Mouse (Mus musculus): ENCODE results near the gene Zcchc2. TPM values are rescaled to one million over a fixed set of nuclear protein-coding genes. Genes with fewer than 3 reads are reported as not detected.
A peak's percentile ranks its signal among the peaks of the same experiment; 100 is the strongest.

Gene Zcchc2
- polyA plus RNA-seq, 1 experiment from 2014 or later = 1.0 TPM

DNA sequence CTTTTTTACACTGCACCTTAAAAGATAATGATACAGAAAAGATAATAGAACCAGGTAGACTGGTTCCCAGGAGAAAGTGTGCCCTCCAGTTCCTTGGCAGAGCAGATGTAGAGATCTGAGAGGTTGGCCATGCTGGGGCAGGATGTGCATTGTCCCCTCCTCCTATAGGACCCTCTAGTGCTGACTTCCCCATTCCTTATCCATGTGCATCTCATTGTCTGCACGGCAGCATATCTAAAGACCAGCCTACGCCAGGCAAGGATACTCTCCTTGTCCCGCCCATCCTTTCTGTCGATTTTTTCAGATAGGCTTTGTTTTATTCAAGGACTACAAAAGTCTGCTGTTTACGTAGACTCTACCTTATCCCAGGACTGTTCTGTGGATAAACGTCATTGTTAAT lies 26.1 kb downstream of the Zcchc2 start:
- no peak overlapping the region for H3K4me2 ChIP-seq
- 0 out of 2 replicates have a peak, but pooled peaks cover 3% of the 10 kb centered on the region for H3K4me1 ChIP-seq (replicated peaks)
- H3K9ac ChIP-seq = no peak overlapping the region
- no peaks in the 10 kb centered on the region for H3K9me3 ChIP-seq (replicated peaks)
- H3K27ac ChIP-seq (replicated peaks) = no peak overlapping the region
- no peaks in the 10 kb centered on the region for H3K27me3 ChIP-seq
- 53% methylated on average over 6 of the region's 6 CpGs for WGBS (ENCODE audit: insufficient replicate concordance)
- no peak overlapping the region for H3K4me3 ChIP-seq (replicated peaks)
- ATAC-seq (ENCODE audit: insufficient read depth) = no peak
- H3K36me3 ChIP-seq (replicated peaks) = peaks cover 68% of the 10 kb centered on the region

GRCm38 (mm10) chr1:106019854-106020253 lies 29.6 kb downstream of the Zcchc2 start:
- Histone ChIP-seq H3K27ac (replicated peaks) (no peak overlapping the region), H3K4me1 (replicated peaks) (0 out of 2 replicates have a peak, but pooled peaks cover 3% of the 10 kb centered on the region), H3K4me3 (replicated peaks) (no peak overlapping the region), H3K36me3 (replicated peaks) (peaks cover 71% of the 10 kb centered on the region), H3K9me3 (replicated peaks) (no peaks in the 10 kb centered on the region), H3K27me3 (no peaks in the 10 kb centered on the region), H3K9ac (no peak overlapping the region), H3K4me2 (no peak overlapping the region)
- ATAC-seq (ENCODE audit: insufficient read depth) = no peak
- 45% methylated on average over 6 of the region's 6 CpGs for WGBS (ENCODE audit: insufficient replicate concordance)

- no peak overlapping the region for H3K4me3 ChIP-seq (replicated peaks)
- H3K27me3 ChIP-seq = no peaks in the 10 kb centered on the region
- 0 out of 2 replicates have a peak, but pooled peaks cover 3% of the 10 kb centered on the region for H3K4me1 ChIP-seq (replicated peaks)
- no peaks in the 10 kb centered on the region for H3K9me3 ChIP-seq (replicated peaks)
- 23% methylated on average over 1 of the region's 1 CpGs for WGBS (ENCODE audit: insufficient replicate concordance)
- H3K36me3 ChIP-seq (replicated peaks) = peaks cover 68% of the 10 kb centered on the region
- no peak overlapping the region for H3K27ac ChIP-seq (replicated peaks)
- no peak overlapping the region for H3K4me2 ChIP-seq
- ATAC-seq (ENCODE audit: insufficient read depth) = no peak
- H3K9ac ChIP-seq = no peak overlapping the region
Observed at GRCm38 (mm10) chr1:106022998-106023397, 32.8 kb downstream of the Zcchc2 start.

GRCm38 (mm10) chr1:106024254-106024653 lies 34.0 kb downstream of the Zcchc2 start:
- H3K27ac ChIP-seq (replicated peaks) = no peak overlapping the region
- ATAC-seq (ENCODE audit: insufficient read depth) = no peak
- no peaks in the 10 kb centered on the region for H3K9me3 ChIP-seq (replicated peaks)
- no peak overlapping the region for H3K4me2 ChIP-seq
- H3K9ac ChIP-seq = no peak overlapping the region
- H3K27me3 ChIP-seq = no peaks in the 10 kb centered on the region
- peaks cover 70% of the 10 kb centered on the region for H3K36me3 ChIP-seq (replicated peaks)
- WGBS (ENCODE audit: insufficient replicate concordance) = 79% methylated on average over 2 of the region's 2 CpGs
- H3K4me1 ChIP-seq (replicated peaks) = 0 out of 2 replicates have a peak, but pooled peaks cover 3% of the 10 kb centered on the region
- no peak overlapping the region for H3K4me3 ChIP-seq (replicated peaks)

- no peak overlapping the region for H3K27ac ChIP-seq (replicated peaks)
- no peak for ATAC-seq (ENCODE audit: insufficient read depth)
- no peaks in the 10 kb centered on the region for H3K27me3 ChIP-seq
- no peak overlapping the region for H3K9ac ChIP-seq
- H3K4me1 ChIP-seq (replicated peaks) = 0 out of 2 replicates have a peak, but pooled peaks cover under 1% of the 10 kb centered on the region
- H3K4me2 ChIP-seq = no peak overlapping the region
- H3K9me3 ChIP-seq (replicated peaks) = no peaks in the 10 kb centered on the region
- H3K36me3 ChIP-seq (replicated peaks) = peaks cover 72% of the 10 kb centered on the region
- 75% methylated on average over 3 of the region's 3 CpGs for WGBS (ENCODE audit: insufficient replicate concordance)
- no peak overlapping the region for H3K4me3 ChIP-seq (replicated peaks)
Observed at GRCm38 (mm10) chr1:106024778-106025177, 34.6 kb downstream of the Zcchc2 start.

- Histone ChIP-seq H3K4me3 (replicated peaks) (no peak overlapping the region), H3K27ac (replicated peaks) (no peak overlapping the region), H3K4me2 (no peak overlapping the region), H3K36me3 (replicated peaks) (peaks cover 62% of the 10 kb centered on the region), H3K9ac (no peak overlapping the region), H3K9me3 (replicated peaks) (no peaks in the 10 kb centered on the region), H3K4me1 (replicated peaks) (peaks cover 13% of the 10 kb centered on the region; the same call in 1 of the 2 replicates), H3K27me3 (no peaks in the 10 kb centered on the region)
- no peak for ATAC-seq (ENCODE audit: insufficient read depth)
- 80% methylated on average over 15 of the region's 15 CpGs for WGBS (ENCODE audit: insufficient replicate concordance)
Observed at GRCm38 (mm10) chr1:106029769-106030168, 39.6 kb downstream of the Zcchc2 start.

GRCm38 (mm10) chr1:106030331-106030730 lies 40.1 kb downstream of the Zcchc2 start:
- Histone ChIP-seq H3K9ac (no peak overlapping the region), H3K9me3 (replicated peaks) (no peaks in the 10 kb centered on the region), H3K4me2 (no peak overlapping the region), H3K27me3 (no peaks in the 10 kb centered on the region), H3K27ac (replicated peaks) (no peak overlapping the region), H3K4me3 (replicated peaks) (no peak overlapping the region), H3K4me1 (replicated peaks) (peaks cover 13% of the 10 kb centered on the region; the same call in 1 of the 2 replicates), H3K36me3 (replicated peaks) (peaks cover 61% of the 10 kb centered on the region)
- 0 out of 2 replicates have a peak, but pooled peaks have one; percentile 11 for ATAC-seq (ENCODE audit: insufficient read depth)
- WGBS (ENCODE audit: insufficient replicate concordance) = 57% methylated on average over 10 of the region's 10 CpGs

DNA sequence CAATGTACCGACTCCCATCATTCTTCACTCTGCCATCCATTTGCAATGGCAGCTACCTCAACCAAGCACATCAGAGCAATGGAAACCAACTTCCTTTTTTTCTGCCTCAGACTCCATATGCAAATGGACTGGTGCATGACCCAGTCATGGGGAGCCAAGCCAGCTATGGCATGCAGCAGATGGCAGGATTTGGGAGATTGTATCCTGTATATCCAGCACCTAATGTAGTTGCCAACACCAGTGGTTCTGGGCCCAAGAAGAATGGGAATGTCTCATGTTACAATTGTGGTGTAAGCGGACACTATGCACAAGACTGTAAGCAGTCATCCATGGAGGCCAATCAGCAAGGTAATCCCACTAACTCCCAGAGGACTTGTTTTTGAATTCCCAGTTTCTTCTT lies 40.7 kb downstream of the Zcchc2 start:
- Histone ChIP-seq H3K9ac (no peak overlapping the region), H3K27ac (replicated peaks) (no peak overlapping the region), H3K9me3 (replicated peaks) (no peaks in the 10 kb centered on the region), H3K4me1 (replicated peaks) (peaks cover 13% of the 10 kb centered on the region; the same call in 1 of the 2 replicates), H3K36me3 (replicated peaks) (peaks cover 58% of the 10 kb centered on the region), H3K4me3 (replicated peaks) (no peak overlapping the region), H3K4me2 (no peak overlapping the region), H3K27me3 (no peaks in the 10 kb centered on the region)
- no peak for ATAC-seq (ENCODE audit: insufficient read depth)
- WGBS (ENCODE audit: insufficient replicate concordance) = 85% methylated on average over 2 of the region's 2 CpGs

GRCm38 (mm10) chr1:106031908-106032307 lies 41.7 kb downstream of the Zcchc2 start:
- no peak overlapping the region for H3K27ac ChIP-seq (replicated peaks)

GRCm38 (mm10) chr1:106034776-106035175 lies 44.6 kb downstream of the Zcchc2 start:
- Histone ChIP-seq H3K9me3 (replicated peaks) (no peaks in the 10 kb centered on the region), H3K27ac (replicated peaks) (no peak overlapping the region), H3K4me1 (replicated peaks) (peaks cover 12% of the 10 kb centered on the region; the same call in 1 of the 2 replicates), H3K27me3 (no peaks in the 10 kb centered on the region), H3K4me3 (replicated peaks) (no peak overlapping the region), H3K9ac (no peak overlapping the region), H3K4me2 (no peak overlapping the region), H3K36me3 (replicated peaks) (peaks cover 29% of the 10 kb centered on the region)
- WGBS (ENCODE audit: insufficient replicate concordance) = 59% methylated on average over 7 of the region's 7 CpGs
- ATAC-seq (ENCODE audit: insufficient read depth) = no peak

More at GRCm38 (mm10) chr1:106031908-106032307, 41.7 kb downstream of the Zcchc2 start:
- Histone ChIP-seq H3K4me1 (replicated peaks) (peaks cover 13% of the 10 kb centered on the region; the same call in 1 of the 2 replicates), H3K4me2 (no peak overlapping the region), H3K9me3 (replicated peaks) (no peaks in the 10 kb centered on the region), H3K9ac (no peak overlapping the region), H3K36me3 (replicated peaks) (peaks cover 54% of the 10 kb centered on the region), H3K4me3 (replicated peaks) (no peak overlapping the region), H3K27me3 (no peaks in the 10 kb centered on the region)
- WGBS (ENCODE audit: insufficient replicate concordance) = 42% methylated on average over 6 of the region's 6 CpGs
- no peak for ATAC-seq (ENCODE audit: insufficient read depth)

DNA sequence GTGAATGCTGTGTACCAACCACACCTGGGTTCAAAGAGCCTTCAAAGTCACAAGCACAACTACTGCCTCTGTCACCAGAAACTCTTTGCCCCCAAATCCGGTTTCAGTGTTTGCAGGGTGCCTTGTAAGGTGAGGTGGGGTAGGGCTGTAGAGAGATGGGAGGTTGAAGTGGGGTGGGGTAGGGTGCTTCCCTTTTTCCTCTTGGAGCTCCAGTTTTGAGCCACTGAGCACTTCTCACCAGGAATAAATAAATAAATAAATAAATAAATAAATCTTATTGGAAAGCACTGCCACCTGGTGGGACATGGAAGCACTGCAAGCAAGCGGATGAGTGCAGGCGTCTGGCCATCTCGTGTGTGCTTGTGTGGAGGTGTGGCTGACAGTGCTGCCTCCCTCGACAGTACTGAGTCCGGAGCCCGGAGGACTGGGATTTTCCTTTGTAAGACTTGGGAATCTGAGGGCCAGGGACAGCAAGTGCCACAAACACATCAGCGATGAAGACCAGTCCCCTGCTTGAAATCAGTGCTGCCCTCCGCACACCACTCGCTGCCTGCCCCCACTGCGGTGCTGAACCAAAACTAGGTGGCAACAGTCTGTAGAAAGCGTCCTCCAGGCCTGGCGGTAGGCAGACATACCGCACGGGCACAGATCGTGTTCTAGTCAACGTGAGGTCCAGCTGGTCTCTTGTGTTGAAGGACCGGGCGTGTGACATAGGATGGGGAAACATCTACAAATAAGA lies 46.8 kb downstream of the Zcchc2 start:
- Histone ChIP-seq H3K27me3 (no peaks in the 10 kb centered on the region), H3K4me3 (replicated peaks) (no peak overlapping the region), H3K9me3 (replicated peaks) (no peaks in the 10 kb centered on the region), H3K4me2 (no peak overlapping the region), H3K9ac (no peak overlapping the region), H3K27ac (replicated peaks) (no peak overlapping the region), H3K36me3 (replicated peaks) (0 out of 2 replicates have a peak, but pooled peaks cover 13% of the 10 kb centered on the region), H3K4me1 (replicated peaks) (no peaks in the 10 kb centered on the region)
- WGBS (ENCODE audit: insufficient replicate concordance) = 60% methylated on average over 19 of the region's 19 CpGs
- peak; percentile 42; the same call in 1 of the 2 replicates for ATAC-seq (ENCODE audit: insufficient read depth)

Measured in liver, embryonic 15.5 days (tissue).